Mouse (Mus musculus) spleen, adult 2 months (tissue): ENCODE data around the gene Noxo1. TPM values are rescaled to one million over a fixed set of nuclear protein-coding genes. Genes with fewer than 3 reads are reported as not detected.
A peak's percentile ranks its signal among the peaks of the same experiment; 100 is the strongest.

Experiments
- DNase-seq, 2 experiments: peaks; one replicate each; pipeline versions ENCODE4 v3.0.0 to v3.0.0-alpha.2; 2012 to 2021; ENCODE audit warnings: low spot score in 2 of 2, low read depth in 1 of 2
- H3K27ac ChIP-seq: fragments of 200-500 bp; 2 replicates; pipeline ENCODE4 v1.5.1; 2012; ENCODE audit warnings: low read length, inconsistent platforms; ENCODE audit not compliant: insufficient read depth
- H3K27me3 ChIP-seq: fragments of 200-500 bp; 2 replicates; pipeline ENCODE4 v1.6.1; 2012; ENCODE audit warnings: mild to moderate bottlenecking, moderate library complexity, low read length, inconsistent platforms; ENCODE audit not compliant: control insufficient read depth, insufficient read depth
- H3K36me3 ChIP-seq: fragments of 200-500 bp; 2 replicates; pipeline ENCODE4 v1.6.1; 2012; ENCODE audit warnings: mild to moderate bottlenecking, low read length, inconsistent platforms; ENCODE audit not compliant: control insufficient read depth, insufficient read depth
- H3K4me1 ChIP-seq: fragments of 200-500 bp; 2 replicates; pipeline ENCODE4 v1.6.1; 2011; ENCODE audit warnings: inconsistent platforms; ENCODE audit not compliant: control insufficient read depth, insufficient read depth, insufficient read length
- H3K4me3 ChIP-seq: fragments of 200-500 bp; 2 replicates; pipeline ENCODE4 v1.5.1; 2011; ENCODE audit warnings: mild to moderate bottlenecking, inconsistent platforms; ENCODE audit not compliant: insufficient read depth, insufficient read length; ENCODE audit errors: extremely low read depth
- CTCF ChIP-seq: fragments of 200-500 bp; IDR thresholded peaks from 2 replicates; pipeline ENCODE4 v1.5.1; 2011; ENCODE audit warnings: mild to moderate bottlenecking, inconsistent platforms; ENCODE audit not compliant: insufficient read depth, insufficient read length, insufficient replicate concordance; ENCODE audit errors: extremely low read depth
- POLR2A ChIP-seq: fragments of 200-500 bp; IDR thresholded peaks from 2 replicates; pipeline ENCODE4 v1.6.1; 2011; ENCODE audit warnings: low read depth, low read length, inconsistent platforms
- WGBS: fragments of 180-500 bp; shearing (Covaris S2); methylation state at CpG from one replicate; pipeline ENCODE4 v1.1.7; 2018; 5-methylcytosine and 5-hydroxymethylcytosine counted together
- polyA plus RNA-seq: library from polyadenylated mRNA; depleted of rRNA; stranded (reverse); fragments of >200 nt; gene quantifications from 2 replicates; pipeline ENCODE4 v1.2.3, GENCODE M21; 2012

The Noxo1 gene
- polyA plus RNA-seq, 1 experiment = 6.8 TPM

GRCm38 (mm10) chr17:24729067-24729466 lies 33.0 kb downstream of the Noxo1 start:
- no peak for DNase-seq
- Histone ChIP-seq H3K4me1 (no peaks in the 10 kb centered on the region; the same call in 1 of the 2 replicates), H3K27ac (no peak overlapping the region), H3K4me3 (no peak overlapping the region), H3K27me3 (no peaks in the 10 kb centered on the region), H3K36me3 (no peaks in the 10 kb centered on the region)
- WGBS = 92% methylated on average over 6 of the region's 6 CpGs
- TF ChIP-seq POLR2A (no peak), CTCF (no peak)

DNA sequence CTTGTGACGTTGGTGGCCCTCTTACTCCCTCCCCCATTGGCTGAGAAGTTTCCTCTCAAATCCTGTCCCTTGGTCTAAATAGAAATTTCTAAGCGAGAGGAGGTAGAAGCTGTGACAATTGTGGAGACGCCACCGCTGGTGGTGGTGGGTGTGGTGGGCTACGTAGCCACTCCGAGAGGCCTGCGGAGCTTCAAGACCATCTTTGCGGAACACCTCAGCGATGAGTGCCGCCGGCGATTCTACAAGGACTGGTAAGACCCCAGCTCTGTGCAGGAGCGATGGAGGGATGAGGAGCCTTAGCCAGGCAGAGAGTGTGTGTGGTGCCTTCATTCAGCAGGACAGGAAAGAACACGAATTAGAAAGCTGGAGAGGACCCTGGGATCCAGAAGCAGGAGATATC lies 34.8 kb downstream of the Noxo1 start:
- 76% methylated on average over 14 of the region's 14 CpGs for WGBS
- H3K27ac ChIP-seq = no peak overlapping the region
- H3K27me3 ChIP-seq = no peaks in the 10 kb centered on the region
- H3K4me1 ChIP-seq = no peaks in the 10 kb centered on the region
- DNase-seq = no peak
- TF ChIP-seq CTCF (no peak), POLR2A (no peak)
- no peak overlapping the region for H3K4me3 ChIP-seq
- H3K36me3 ChIP-seq = no peaks in the 10 kb centered on the region

GRCm38 (mm10) chr17:24732233-24732935 lies 36.4 kb downstream of the Noxo1 start:
- Histone ChIP-seq H3K27ac (no peak overlapping the region), H3K4me1 (peaks cover 6% of the 10 kb centered on the region; the same call in 1 of the 2 replicates)
- TF ChIP-seq POLR2A (no peak), CTCF (no peak)

DNA sequence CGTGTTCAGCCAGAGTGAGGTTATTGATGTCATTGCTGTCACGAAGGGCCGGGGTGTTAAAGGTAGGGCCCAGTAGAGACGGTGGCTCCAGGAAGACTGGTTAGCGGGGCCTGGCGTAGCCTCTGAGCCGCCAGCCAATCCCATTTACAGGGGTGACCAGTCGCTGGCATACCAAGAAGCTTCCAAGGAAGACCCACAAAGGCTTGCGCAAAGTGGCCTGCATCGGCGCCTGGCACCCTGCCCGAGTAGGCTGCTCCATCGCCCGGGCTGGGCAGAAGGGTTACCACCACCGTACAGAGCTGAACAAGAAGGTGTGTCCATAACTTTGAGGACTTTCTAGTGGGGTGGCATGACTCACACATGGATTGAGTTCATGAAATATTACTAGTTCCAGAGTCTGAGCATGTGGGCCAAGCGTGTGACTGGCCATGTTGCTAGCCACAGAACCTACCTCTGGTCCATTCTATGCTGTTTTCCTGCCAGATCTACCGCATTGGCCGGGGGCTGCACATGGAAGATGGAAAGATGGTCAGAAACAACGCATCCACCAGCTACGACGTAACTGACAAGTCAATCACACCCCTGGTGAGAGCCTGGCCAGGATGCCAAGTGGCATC lies 37.5 kb downstream of the Noxo1 start:
- 90% methylated on average over 21 of the region's 21 CpGs for WGBS

More at GRCm38 (mm10) chr17:24732233-24732935, 36.4 kb downstream of the Noxo1 start:
- WGBS = 88% methylated on average over 12 of the region's 12 CpGs
- Histone ChIP-seq H3K4me3 (no peak overlapping the region), H3K27me3 (no peaks in the 10 kb centered on the region), H3K36me3 (no peaks in the 10 kb centered on the region)
- no peak for DNase-seq

GRCm38 (mm10) chr17:24734513-24734912 lies 38.5 kb downstream of the Noxo1 start:
- H3K4me3 ChIP-seq = no peak overlapping the region
- 82% methylated on average over 1 of the region's 1 CpGs for WGBS
- H3K4me1 ChIP-seq = peaks cover 7% of the 10 kb centered on the region; the same call in 1 of the 2 replicates
- no peaks in the 10 kb centered on the region for H3K27me3 ChIP-seq
- TF ChIP-seq POLR2A = no peak
- no peak for TF ChIP-seq CTCF
- no peak overlapping the region for H3K27ac ChIP-seq
- DNase-seq = no peak
- no peaks in the 10 kb centered on the region for H3K36me3 ChIP-seq

More for the DNA sequence above, 37.5 kb downstream of the Noxo1 start:
- Histone ChIP-seq H3K4me1 (peaks cover 7% of the 10 kb centered on the region; the same call in 1 of the 2 replicates), H3K27ac (no peak overlapping the region), H3K4me3 (no peak overlapping the region), H3K27me3 (no peaks in the 10 kb centered on the region), H3K36me3 (no peaks in the 10 kb centered on the region)
- DNase-seq = no peak
- TF ChIP-seq POLR2A = no peak

- H3K27ac ChIP-seq = no peak overlapping the region
- no peak overlapping the region for H3K4me3 ChIP-seq
- TF ChIP-seq POLR2A = no peak
- no peak for TF ChIP-seq CTCF
- H3K27me3 ChIP-seq = no peaks in the 10 kb centered on the region
- DNase-seq = no peak
- WGBS = 91% methylated on average over 7 of the region's 7 CpGs
- peaks cover 7% of the 10 kb centered on the region; the same call in 1 of the 2 replicates for H3K4me1 ChIP-seq
- peaks cover 4% of the 10 kb centered on the region for H3K36me3 ChIP-seq
Measured at GRCm38 (mm10) chr17:24735446-24735845, 39.4 kb downstream of the Noxo1 start.

DNA sequence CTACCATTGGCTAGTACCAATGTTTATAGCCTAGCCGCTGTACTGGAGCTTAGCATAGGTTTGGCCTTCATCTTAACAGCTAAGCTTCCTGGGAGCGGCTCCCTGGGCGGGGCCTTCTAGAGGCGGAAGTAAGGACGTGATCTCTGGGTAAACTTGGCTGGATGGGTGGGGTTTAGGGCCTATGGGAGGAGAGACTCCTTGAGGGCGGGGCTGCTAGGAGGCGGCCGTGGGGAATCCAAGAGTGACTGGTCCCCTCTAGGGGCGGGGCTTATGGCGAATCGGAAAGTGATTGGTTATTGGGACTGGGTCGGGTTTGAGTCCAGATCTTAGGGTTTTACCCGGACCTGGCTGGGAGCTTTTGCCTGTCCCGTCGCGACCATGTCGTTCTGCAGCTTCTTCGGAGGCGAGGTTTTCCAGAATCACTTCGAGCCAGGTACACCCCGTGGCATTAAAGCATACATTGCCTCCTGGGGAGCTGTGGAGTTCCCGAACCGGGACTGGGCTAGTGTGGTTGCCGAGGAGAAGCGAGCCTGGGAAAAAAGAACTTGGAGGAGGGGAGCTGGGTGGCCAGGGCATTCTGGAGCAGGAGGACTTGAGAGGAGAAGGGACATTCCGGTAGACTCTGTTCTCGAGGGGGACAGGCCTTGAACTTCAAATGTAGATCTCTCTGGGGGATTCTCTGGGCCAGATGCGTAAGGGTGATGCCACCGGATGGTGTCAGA lies 40.5 kb downstream of the Noxo1 start, which contains the start of gene Msrb1:
Msrb1 (plus strand) TSS at position 313 of the 722 bp plus-strand sequence.
- peaks cover 6% of the 10 kb centered on the region for H3K36me3 ChIP-seq
- H3K27me3 ChIP-seq = no peaks in the 10 kb centered on the region
- peak; percentile 88 to 97 for DNase-seq
- H3K27ac ChIP-seq = peak within 1 kb of the TSS; percentile 83
- H3K4me1 ChIP-seq = peaks cover 7% of the 10 kb centered on the region; the same call in 1 of the 2 replicates
- TF ChIP-seq CTCF = no peak
- TF ChIP-seq POLR2A = peak; percentile 49; the same call in 1 of the 2 replicates
- WGBS = 1% methylated on average over 29 of the region's 29 CpGs
- H3K4me3 ChIP-seq = peak within 1 kb of the TSS; percentile 88
